Mouse (Mus musculus): ENCODE results near the gene Parp1. TPM values are rescaled to one million over a fixed set of nuclear protein-coding genes. Genes with fewer than 3 reads are reported as not detected.

The Parp1 gene
- total RNA-seq (2021) = 10 to 100 TPM; 61.6 to 73.8 TPM

GRCm38 (mm10) chr1:180568761-180569452, at the start of gene Parp1:
Gene Parp1, plus strand, starts transcription at chr1:180568924.
- intact Hi-C loops (cut with DNase I) = no loop called here
- peak; percentile 96 to 98 for DNase-seq

DNA sequence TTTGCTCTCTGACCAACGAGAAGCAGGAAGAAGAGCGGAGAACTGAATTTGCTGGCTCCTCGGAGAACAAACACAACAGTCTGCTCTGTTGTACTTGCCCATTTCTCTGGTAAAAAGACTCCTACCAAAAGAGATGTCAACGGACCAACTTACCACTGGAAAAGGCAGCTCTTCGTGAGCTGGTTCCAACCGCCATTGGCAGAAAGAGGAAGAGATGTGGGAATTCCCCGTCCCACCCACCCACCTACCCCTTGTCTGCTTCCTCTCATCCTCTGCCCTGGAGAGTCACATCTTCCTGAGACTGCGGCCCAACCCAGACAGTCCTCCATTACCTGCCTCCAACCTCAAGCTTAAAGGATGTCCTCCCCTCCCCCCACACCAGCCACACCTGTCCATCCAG, 49.2 kb upstream of the Parp1 start:
- DNase-seq = no peak
- intact Hi-C loops (cut with DNase I) = no loop called here

- no peak for DNase-seq
- intact Hi-C loops (cut with DNase I) = no loop called here
These were observed 48.5 kb upstream of the Parp1 start for GRCm38 (mm10) chr1:180520190-180520589.

DNA sequence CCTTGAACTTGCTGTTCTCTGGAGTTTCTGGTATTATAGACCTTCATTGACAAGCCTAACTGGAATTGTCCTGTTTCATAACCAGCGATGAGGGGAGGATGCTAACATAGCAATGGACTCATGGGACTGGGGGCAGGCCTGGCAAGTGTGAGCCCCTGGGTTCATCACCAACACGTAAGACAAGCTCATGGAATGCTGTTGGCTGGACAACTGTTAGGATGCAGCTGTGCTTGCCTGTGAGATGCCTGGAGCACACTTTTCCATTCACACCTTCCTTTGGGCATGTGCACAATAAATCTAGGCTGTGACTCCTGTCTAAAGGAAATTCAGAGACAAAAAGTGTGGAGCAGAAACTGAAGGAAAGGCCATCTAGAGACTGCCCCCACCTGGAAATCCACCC, 45.4 kb upstream of the Parp1 start:
- DNase-seq = no peak
- intact Hi-C loops (cut with DNase I) = no loop called here

DNA sequence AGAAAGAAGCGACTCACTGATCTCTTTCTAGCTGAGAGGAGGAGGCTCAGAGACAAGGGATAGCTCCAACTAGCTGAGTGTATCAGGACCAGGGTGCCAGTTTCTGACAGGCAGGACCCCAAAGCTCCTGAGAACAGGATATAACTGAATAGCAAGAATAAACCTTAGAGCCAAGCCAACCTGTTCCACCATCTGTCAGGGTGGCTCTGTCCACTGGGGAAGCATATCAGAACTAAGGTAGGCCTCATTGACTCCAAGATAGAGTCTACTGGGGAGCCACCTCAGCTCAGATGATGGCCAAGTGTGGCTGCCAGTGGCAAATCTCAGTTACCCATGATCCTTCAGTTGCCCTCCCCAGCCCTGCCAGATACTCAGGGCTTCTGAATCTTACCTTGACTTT, 43.4 kb upstream of the Parp1 start:
- no peak for DNase-seq
- intact Hi-C loops (cut with DNase I) = no loop called here

GRCm38 (mm10) chr1:180529847-180530246, 38.9 kb upstream of the Parp1 start:
- no peak for DNase-seq
- intact Hi-C loops (cut with DNase I) = no loop called here

DNA sequence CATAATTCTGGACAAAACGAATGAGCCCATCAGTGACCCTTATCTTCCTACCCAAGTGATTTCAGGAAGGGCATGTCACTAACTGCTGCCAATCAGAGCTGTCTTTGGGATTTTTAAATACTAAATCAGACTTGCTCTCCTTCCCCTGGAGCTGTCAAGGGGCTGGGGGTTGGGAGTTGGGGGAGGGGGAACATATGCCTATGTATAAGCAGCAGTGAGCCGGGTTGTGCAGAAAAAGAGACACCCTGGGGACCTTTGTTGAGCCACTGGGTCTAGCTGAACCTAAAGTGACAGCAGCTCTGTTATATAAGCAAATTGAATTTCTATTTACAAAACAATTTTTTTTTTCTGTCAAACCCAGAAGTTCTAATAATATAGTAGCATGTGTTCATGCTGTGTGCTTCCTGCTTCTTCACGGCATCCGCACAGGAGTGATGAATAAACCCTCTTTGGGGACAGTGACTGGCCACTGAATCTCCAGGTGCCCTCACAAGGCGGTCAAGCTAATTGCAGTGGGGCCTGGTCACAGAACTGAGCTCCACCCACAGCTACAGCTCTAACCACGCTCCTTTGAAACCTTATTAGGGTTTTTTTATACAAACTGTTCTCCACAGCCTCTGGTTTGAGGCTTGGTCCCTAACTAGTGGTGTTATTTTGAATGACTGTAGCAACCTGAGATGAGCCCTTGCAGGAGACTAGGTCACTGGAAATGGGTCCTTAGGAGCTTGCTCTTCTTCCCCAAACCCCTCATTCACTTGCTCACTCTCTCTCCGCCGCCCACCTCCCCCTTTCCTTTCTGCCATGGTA, 38.1 kb upstream of the Parp1 start:
- intact Hi-C loops (cut with DNase I) = no loop called here
- DNase-seq = no peak

DNA sequence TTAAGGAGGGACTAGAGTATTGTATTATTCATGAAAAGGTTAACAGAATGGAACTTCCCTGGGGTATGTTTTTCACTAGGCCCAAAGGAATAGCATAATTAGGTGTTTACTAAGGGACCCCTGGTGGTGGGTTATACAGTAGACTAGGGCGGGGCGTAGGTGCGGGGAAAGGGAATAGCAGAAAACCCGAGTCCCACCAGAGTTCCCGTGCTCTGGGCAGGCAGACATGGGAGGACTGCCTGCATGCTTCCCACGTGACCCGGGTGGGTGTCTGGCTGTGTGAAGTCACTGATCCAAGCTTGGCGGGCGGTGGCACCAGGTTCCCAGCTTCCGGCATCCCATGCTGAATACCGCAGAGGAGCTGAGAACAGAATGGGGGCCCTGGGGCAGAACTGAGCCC, 36.1 kb upstream of the Parp1 start:
- DNase-seq = no peak
- intact Hi-C loops (cut with DNase I) = no loop called here

DNA sequence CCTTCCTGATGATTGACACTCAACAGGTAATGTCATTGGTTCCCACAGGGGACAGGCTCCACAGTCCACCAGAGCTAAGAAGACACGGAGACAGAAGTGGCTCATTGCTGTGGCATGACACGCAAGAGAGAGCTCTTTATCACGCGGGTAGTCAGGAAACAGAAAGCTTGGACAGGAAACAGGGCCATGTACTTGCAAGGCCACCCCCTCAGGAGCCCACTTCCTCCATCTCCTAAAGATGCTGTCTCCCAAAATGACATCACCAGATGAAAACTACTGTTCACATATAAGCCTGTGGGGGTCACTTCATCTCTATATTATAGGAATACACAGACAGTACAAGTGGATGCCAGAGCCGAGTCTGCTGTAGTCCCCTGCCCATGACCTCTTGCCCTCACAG, 32.0 kb upstream of the Parp1 start:
- intact Hi-C loops (cut with DNase I) = no loop called here
- no peak for DNase-seq

GRCm38 (mm10) chr1:180541251-180541650, 27.5 kb upstream of the Parp1 start:
- DNase-seq = no peak
- intact Hi-C loops (cut with DNase I) = no loop called here

- intact Hi-C loops (cut with DNase I) = no loop called here
- no peak for DNase-seq
These were observed 26.6 kb upstream of the Parp1 start for GRCm38 (mm10) chr1:180541883-180542711.

GRCm38 (mm10) chr1:180542712-180543371, 25.9 kb upstream of the Parp1 start:
- intact Hi-C loops (cut with DNase I) = no loop called here

DNA sequence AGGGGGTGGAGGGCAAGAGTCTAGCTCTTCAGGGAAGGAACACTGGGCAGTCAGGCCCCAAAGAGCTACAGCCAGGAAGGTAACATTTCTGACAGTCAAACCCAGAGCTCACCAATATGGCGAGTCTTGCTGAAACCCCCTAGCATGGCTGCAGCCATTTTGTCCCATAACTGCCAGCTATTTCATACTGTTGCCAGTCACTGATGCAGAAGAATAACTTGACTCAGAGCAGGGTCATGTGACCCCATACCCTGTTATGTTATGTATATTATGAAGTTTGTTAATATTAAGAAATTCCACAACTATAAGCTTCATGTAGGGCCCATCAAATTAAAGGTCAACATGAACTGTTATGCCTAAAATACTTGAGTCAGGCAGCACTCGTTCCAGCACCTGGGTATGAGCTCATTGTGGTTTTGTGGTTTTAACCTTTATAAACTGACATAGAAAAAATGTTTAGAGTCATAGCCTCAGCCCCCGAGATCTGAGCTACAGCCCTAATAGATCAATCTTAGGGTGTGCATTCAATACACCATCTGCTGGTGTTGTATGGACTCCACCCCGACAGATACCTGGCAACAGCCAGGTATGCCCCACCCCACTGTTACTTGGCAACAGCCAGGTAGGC, 22.7 kb upstream of the Parp1 start:
- DNase-seq = no peak
- intact Hi-C loops (cut with DNase I) = no loop called here

More at GRCm38 (mm10) chr1:180542712-180543371, 25.9 kb upstream of the Parp1 start:
- DNase-seq = no peak

DNA sequence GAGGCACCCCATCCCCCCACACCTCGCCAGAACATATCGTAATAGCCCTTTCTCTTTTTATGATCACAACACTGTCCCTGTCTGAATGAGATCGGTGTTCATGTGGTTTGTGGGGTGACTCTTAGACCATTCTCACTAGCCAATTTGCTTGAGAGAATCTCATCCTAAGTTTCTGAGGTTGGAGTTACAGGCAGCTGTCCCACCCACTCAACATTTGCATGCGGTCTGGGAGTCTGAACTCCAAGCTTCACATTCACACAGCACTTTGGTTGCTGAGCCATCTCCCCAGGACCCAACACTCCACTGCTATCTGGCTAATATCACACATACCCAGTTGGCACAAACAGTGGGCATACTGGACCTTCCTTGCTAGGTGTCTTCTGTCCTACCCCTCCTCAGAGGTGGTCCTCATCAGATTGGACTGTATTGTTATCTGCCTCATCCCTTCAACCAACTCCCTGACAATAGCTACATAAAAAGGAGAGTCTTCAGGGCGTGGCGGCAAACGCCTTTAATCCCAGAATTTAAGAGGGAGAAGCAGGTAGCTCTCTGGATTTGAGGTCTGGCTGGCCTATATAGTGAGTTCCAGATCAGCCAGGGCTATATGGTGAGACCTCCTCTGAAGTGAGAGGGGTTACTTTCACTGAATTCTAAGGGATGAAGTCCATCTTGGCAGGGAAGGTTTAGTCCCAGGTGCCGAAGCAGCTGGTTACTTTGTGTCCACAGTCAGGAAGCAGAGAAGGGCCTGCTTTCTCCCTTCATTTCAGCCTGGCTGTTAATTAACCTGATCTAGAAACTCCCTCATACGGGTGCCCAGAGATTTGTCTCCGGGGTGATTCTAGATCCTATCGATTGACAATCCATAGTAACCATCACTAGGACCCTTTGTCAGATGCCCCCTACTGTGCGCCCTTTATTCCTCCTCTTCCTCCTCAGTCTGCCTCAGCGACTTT, 21.6 kb upstream of the Parp1 start:
- no peak for DNase-seq
- intact Hi-C loops (cut with DNase I) = no loop called here

- intact Hi-C loops (cut with DNase I) = no loop called here
- DNase-seq = peak in 1 of 2 experiments; percentile 11
These were observed 20.7 kb upstream of the Parp1 start for GRCm38 (mm10) chr1:180547751-180548669.

GRCm38 (mm10) chr1:180549539-180550308, 19.0 kb upstream of the Parp1 start:
- no peak for DNase-seq

GRCm38 (mm10) chr1:180550770-180551169, 18.0 kb upstream of the Parp1 start:
- intact Hi-C loops (cut with DNase I) = loop anchor here (1.0 to 10.0 kb wide), 4 partner anchors 68 to 376 kb away; partner anchors contain the start of gene Stum
- peak; percentile 19 to 39 for DNase-seq

More at GRCm38 (mm10) chr1:180549539-180550308, 19.0 kb upstream of the Parp1 start:
- intact Hi-C loops (cut with DNase I) = loop anchor here (1.0 to 10.0 kb wide), 4 partner anchors 67 to 375 kb away; partner anchors contain the start of gene Stum
